In the genomic region with DNA sequence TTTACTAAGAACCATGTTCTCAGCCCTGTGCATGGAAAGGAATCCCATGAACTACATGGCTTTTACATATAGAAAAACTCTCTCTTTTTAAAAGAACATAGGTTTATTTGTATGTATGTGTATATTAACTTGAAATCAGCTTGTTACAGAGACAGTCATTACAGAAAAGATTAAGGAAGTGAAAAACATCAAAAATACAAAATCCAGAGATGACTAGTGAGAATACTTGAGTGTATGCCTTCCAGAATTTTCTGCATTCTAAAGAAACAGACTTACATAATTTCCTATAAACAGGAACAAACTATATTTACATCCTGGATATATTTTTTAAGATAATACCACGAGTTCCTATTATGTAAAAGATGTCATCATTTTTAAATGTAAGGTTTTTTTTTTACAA, we compare ENCODE assay signal across 19 mouse cellular contexts. TPM values are rescaled to one million over a fixed set of nuclear protein-coding genes. Genes with fewer than 3 reads are reported as not detected.
DNase-seq lines count a peak whose midpoint lies in the region; TF ChIP-seq lines count a peak whose summit lies in the region.
"Had no signal": no experiment of that assay in that cellular context is flagged by ENCODE, and none has a peak within 500 bp of the region (broad histone marks: within the 10 kb centered on the region; RNA-seq: fewer than 3 reads in every experiment).

No protein-coding gene starts in this region.

- intact Hi-C loops in heart, postnatal 14 days (cut with DNase I) = no loop called here

- H3K9me3 ChIP-seq in CH12.LX (replicated peaks; ENCODE audit: low read length) = no peaks in the 10 kb centered on the region
- H3K9me3 ChIP-seq: G1E had no signal

- no peaks in the 10 kb centered on the region for H3K4me1 ChIP-seq in CH12.LX (ENCODE audit: control insufficient read depth in 1 of 2, insufficient read depth in 2 of 2)

- no peak overlapping the region for H3K4me3 ChIP-seq in CH12.LX (replicated peaks in 1 of 3; ENCODE audit: low read depth in 2 of 3, low read length in 2 of 3, poor library complexity in 1 of 3)

- H3K27ac ChIP-seq in CH12.LX (ENCODE audit: insufficient read depth, low read depth) = no peak overlapping the region

- no peaks in the 10 kb centered on the region for H3K36me3 ChIP-seq in CH12.LX (replicated peaks in 1 of 2; ENCODE audit: control insufficient read depth in 1 of 2, insufficient read depth in 1 of 2, low read length in 1 of 2)
- H3K36me3 ChIP-seq: G1E had no signal

- H3K27me3 ChIP-seq in CH12.LX (replicated peaks) = no peaks in the 10 kb centered on the region
- H3K27me3 ChIP-seq: Patski had no signal

- H3K9ac ChIP-seq in CH12.LX (ENCODE audit: insufficient read depth, low read depth) = no peak overlapping the region

- no peaks in the 10 kb centered on the region for H3K79me2 ChIP-seq in CH12.LX (replicated peaks; ENCODE audit: control insufficient read depth, extremely low read depth, insufficient read depth, poor library complexity, severe bottlenecking)

- dilution Hi-C loops in CH12.LX (cut with MboI; ENCODE audit: extremely low pct_ligation_motif_present, extremely low pct_unique_long_range_greater_than_20kb, low sequenced_read_pairs) = no loop called here

- TF ChIP-seq EP300 in CH12.LX (IDR thresholded peaks at IDR 0.05; ENCODE audit: low read length) = peak; percentile 68

- DNase-seq in CH12.LX (ENCODE audit: extremely low read depth) = no peak
- no peak for DNase-seq in heart, postnatal 14 days
- DNase-seq: adrenal gland, adult 2 months; adrenal gland, adult 8-10 months; adrenal gland, postnatal 10 days; adrenal gland, postnatal 14 days; adrenal gland, postnatal 25 days; adrenal gland, postnatal 36 days; B cell, adult 2 months; cerebellum, adult 11 months; cerebellum, adult 11-12 months; cerebellum, adult 18-20 months; cerebellum, adult 2 months; cerebellum, adult 8-10 months had no signal

- TF ChIP-seq CTCF in CH12.LX (conservative IDR thresholded peaks at IDR 0.05 in 1 of 2, IDR thresholded peaks at IDR 0.05 in 1 of 2; ENCODE audit: low read depth in 2 of 2, low read length in 2 of 2) = no peak

- TF ChIP-seq RAD21 in CH12.LX (IDR thresholded peaks at IDR 0.05; ENCODE audit: low read depth, low read length) = no peak

- in situ Hi-C loops in CH12.LX (cut with MboI; ENCODE audit: low pct_ligation_motif_present, low pct_unique_long_range_greater_than_20kb, low sequenced_read_pairs) = loop anchor here (25.0 kb wide), 2 partner anchors 206 to 406 kb away; a partner anchor contains a TSS

- no peak overlapping the region for H3K4me2 ChIP-seq in CH12.LX (ENCODE audit: insufficient read depth, low read depth, poor library complexity, severe bottlenecking)

- no peak for TF ChIP-seq POLR2A in CH12.LX (IDR thresholded peaks at IDR 0.05; ENCODE audit: low read depth, low read length)

TF ChIP-seq in CH12.LX, 34 proteins besides CTCF, POLR2A, EP300 and RAD21:
- TF ChIP-seq ZC3H11A (IDR thresholded peaks at IDR 0.05; ENCODE audit: low read depth, low read length) (no peak), JUND (conservative IDR thresholded peaks at IDR 0.05; ENCODE audit: low read depth, low read length) (peak; percentile 57; the same call in 1 of the 2 replicates), IRF4 (IDR thresholded peaks at IDR 0.05; ENCODE audit: low read depth, low read length) (0 out of 2 replicates have a peak, but pooled peaks have one; percentile 15), JUN (IDR thresholded peaks at IDR 0.05; ENCODE audit: insufficient read depth, low read depth, low read length) (peak; percentile 40; the same call in 1 of the 2 replicates), BHLHE40 (IDR thresholded peaks at IDR 0.05; ENCODE audit: low read depth, low read length) (no peak), ZKSCAN1 (IDR thresholded peaks at IDR 0.05; ENCODE audit: borderline replicate concordance, low read depth, low read length) (no peak), MAZ (IDR thresholded peaks at IDR 0.05; ENCODE audit: low read depth, low read length) (no peak)

RNA-seq across cellular contexts. Expression of a gene that starts 2.1 kb away (rescaled TPM):
- total RNA-seq in CH12.LX (2012; rRNA removed) (not detected in 2 replicates), CH12.LX (2014; rRNA removed) (not detected in 2 replicates)
- 0.22 and 0.33 TPM in 2 replicates for polyA plus RNA-seq in CH12.LX (2012; ENCODE audit: insufficient read length, low read depth)
- total RNA-seq in heart, postnatal 14 days (2021) = not detected
- total RNA-seq: MEL had no signal
- polyA plus RNA-seq: activated CD4-positive, CD25-positive, alpha-beta regulatory T cell, adult 4 months; adrenal gland, adult 2 months; brain, embryonic 14.5 days; cerebellum, adult 2 months; G1E had no signal

RNA-seq across cellular contexts. Expression of a gene that starts 17.6 kb away (rescaled TPM):
- total RNA-seq in CH12.LX (2012; rRNA removed) = 46.8 and 49.2 TPM in 2 replicates
- total RNA-seq in CH12.LX (2014; rRNA removed) = 81.1 and 82.0 TPM in 2 replicates
- polyA plus RNA-seq in CH12.LX (2012; ENCODE audit: insufficient read length, low read depth) = 28.3 and 35.7 TPM in 2 replicates
- 10 to 100 TPM; 64.7 to 70.4 TPM for total RNA-seq in heart, postnatal 14 days (2021)
